9 mouse cellular contexts compared by ENCODE assay signal in genomic region chr8:15729075-15729474, GRCm38 (mm10).
DNase-seq lines count a peak whose midpoint lies in the region; ATAC-seq and TF ChIP-seq lines count a peak whose summit lies in the region.
"Had no signal": no experiment of that assay in that cellular context is flagged by ENCODE, and none has a peak within 500 bp of the region (broad histone marks: within the 10 kb centered on the region; RNA-seq: fewer than 3 reads in every experiment).

No protein-coding gene starts in this region.

- WGBS in liver, embryonic 12.5 days (ENCODE audit: insufficient replicate concordance) = 14% methylated on average over 1 of the region's 1 CpGs
- WGBS in liver, postnatal 0 days (ENCODE audit: insufficient replicate concordance) = 11% methylated on average over 1 of the region's 1 CpGs

- TF ChIP-seq CTCF in liver, postnatal 0 days (IDR thresholded peaks at IDR 0.05; ENCODE audit: low read depth) = peak; percentile 51

- ATAC-seq in liver, embryonic 12.5 days = no peak
- peak; percentile 78; the same call in 1 of the 2 replicates for ATAC-seq in frontal cortex, adult (ENCODE audit: low TSS enrichment)
- ATAC-seq in liver, postnatal 0 days = no peak

- H3K4me1 ChIP-seq in liver, embryonic 12.5 days = no peaks in the 10 kb centered on the region
- H3K4me1 ChIP-seq in liver, postnatal 0 days (ENCODE audit: insufficient read depth) = no peaks in the 10 kb centered on the region
- H3K4me1 ChIP-seq: heart, embryonic 15.5 days had no signal

- no peaks in the 10 kb centered on the region for H3K36me3 ChIP-seq in liver, embryonic 12.5 days
- no peaks in the 10 kb centered on the region for H3K36me3 ChIP-seq in liver, postnatal 0 days (replicated peaks; ENCODE audit: insufficient read depth, low read length)
- H3K36me3 ChIP-seq: heart, embryonic 15.5 days had no signal

- no peak overlapping the region for H3K27ac ChIP-seq in liver, embryonic 12.5 days
- no peak overlapping the region for H3K27ac ChIP-seq in liver, postnatal 0 days (ENCODE audit: low read depth)
- H3K27ac ChIP-seq: heart, embryonic 15.5 days had no signal

- DNase-seq in liver = peak; percentile 20
- peak; percentile 54 to 62 for DNase-seq in cerebellum, adult 18-20 months
- DNase-seq in kidney, postnatal 14 days = peak; percentile 57
- peak; percentile 21 for DNase-seq in liver, postnatal 0 days
- DNase-seq in right cerebral cortex, postnatal 14 days = peak; percentile 70
- DNase-seq in spleen, postnatal 36 days (ENCODE audit: low spot score in 2 of 2) = no peak

- no peak overlapping the region for H3K4me2 ChIP-seq in liver, embryonic 12.5 days
- H3K4me2 ChIP-seq in liver, postnatal 0 days (ENCODE audit: low read depth, low read length) = no peak overlapping the region
- H3K4me2 ChIP-seq: heart, embryonic 15.5 days had no signal

- no peak for TF ChIP-seq EP300 in liver, postnatal 0 days (IDR thresholded peaks at IDR 0.05; ENCODE audit: low read depth)

- H3K9ac ChIP-seq in liver, embryonic 12.5 days = no peak overlapping the region
- H3K9ac ChIP-seq in liver, postnatal 0 days (replicated peaks) = no peak overlapping the region
- H3K9ac ChIP-seq: heart, embryonic 15.5 days had no signal

- H3K9me3 ChIP-seq in liver, embryonic 12.5 days (replicated peaks) = no peaks in the 10 kb centered on the region
- no peaks in the 10 kb centered on the region for H3K9me3 ChIP-seq in liver, postnatal 0 days (ENCODE audit: low read length)
- H3K9me3 ChIP-seq: heart, embryonic 15.5 days had no signal

- H3K4me3 ChIP-seq in liver, embryonic 12.5 days = no peak overlapping the region
- H3K4me3 ChIP-seq in liver, postnatal 0 days (ENCODE audit: low read depth, low read length) = no peak overlapping the region
- H3K4me3 ChIP-seq: heart, embryonic 15.5 days had no signal

- H3K27me3 ChIP-seq in liver, embryonic 12.5 days (replicated peaks) = no peaks in the 10 kb centered on the region
- no peaks in the 10 kb centered on the region for H3K27me3 ChIP-seq in liver, postnatal 0 days (ENCODE audit: insufficient read depth, low read length)
- H3K27me3 ChIP-seq: heart, embryonic 15.5 days had no signal

Comparison
In these comparisons a context has a peak if more than half of its experiments do, and no peak if none do; other contexts are left out.
1. DNase-seq: peak in liver (single experiment), cerebellum, adult 18-20 months (2 of 2), kidney, postnatal 14 days (single experiment), liver, postnatal 0 days (single experiment) and right cerebral cortex, postnatal 14 days (single experiment); none in spleen, postnatal 36 days (0 of 2).